Mouse (Mus musculus) urinary bladder, adult 2 months (tissue): Measurements from ENCODE around the gene Gm6401. TPM values are rescaled to one million over a fixed set of nuclear protein-coding genes. Genes with fewer than 3 reads are reported as not detected.
"Not testable (repeated sequence)": the region's sequence is repeated elsewhere in the genome, so short reads cannot be mapped to it uniquely, and the experiment has no call there.

ENCODE experiments used
- DNase-seq: peaks from one replicate; pipeline ENCODE4 v3.0.0; 2022; ENCODE audit warnings: low spot score
- polyA plus RNA-seq: library from polyadenylated mRNA; depleted of rRNA; stranded (reverse); fragments of >200 nt; gene quantifications from 2 replicates; pipeline ENCODE4 v1.2.3, GENCODE M21; 2012; rRNA removed

The Gm6401 gene
- not detected in 2 replicates for polyA plus RNA-seq

DNA sequence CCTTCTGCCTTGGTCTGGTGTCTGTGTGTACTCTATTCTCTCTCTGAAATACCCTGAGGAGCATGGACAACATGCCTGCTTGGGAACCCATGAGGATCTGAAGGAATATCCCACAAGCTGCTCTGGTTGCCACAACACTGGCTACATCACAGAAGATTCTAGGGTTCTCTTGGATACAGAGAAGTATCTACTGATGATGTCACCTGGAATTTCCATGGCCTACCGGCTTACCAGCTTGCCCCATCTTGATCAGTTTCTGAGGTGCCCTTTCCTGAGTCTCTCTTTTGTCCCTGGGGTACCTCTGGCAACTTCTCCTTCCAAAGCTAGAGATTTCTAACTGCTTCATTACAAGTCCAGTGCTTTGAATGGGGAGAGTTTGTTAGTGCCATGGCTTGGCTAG lies at the start of gene Gm6401:
TSS of gene Gm6401 (minus strand) at position 101 of the 400 bp plus-strand sequence.
- not testable (repeated sequence) for DNase-seq

DNA sequence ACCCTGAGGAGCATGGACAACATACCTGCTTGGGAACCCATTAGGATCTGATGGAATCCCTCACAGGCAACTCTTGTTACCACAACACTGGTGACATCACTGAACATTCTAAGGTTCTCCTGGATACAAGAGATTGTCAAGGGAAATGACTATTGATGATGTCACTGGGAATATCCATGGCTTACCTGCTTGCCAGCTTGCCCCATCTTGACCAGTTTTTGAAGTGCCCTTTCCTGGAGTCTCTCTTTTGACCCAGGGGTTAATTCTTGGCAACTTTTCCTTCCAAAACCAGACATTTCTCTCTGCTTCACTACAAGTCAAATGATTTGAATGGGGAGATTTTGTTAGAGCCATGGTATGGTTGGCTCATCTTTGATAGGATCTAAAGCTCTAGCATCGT lies 15.5 kb upstream of the Gm6401 start, which contains the start of gene Gm3543:
TSS of gene Gm3543 (minus strand) at position 101 of the 400 bp plus-strand sequence.
- DNase-seq = not testable (repeated sequence)

DNA sequence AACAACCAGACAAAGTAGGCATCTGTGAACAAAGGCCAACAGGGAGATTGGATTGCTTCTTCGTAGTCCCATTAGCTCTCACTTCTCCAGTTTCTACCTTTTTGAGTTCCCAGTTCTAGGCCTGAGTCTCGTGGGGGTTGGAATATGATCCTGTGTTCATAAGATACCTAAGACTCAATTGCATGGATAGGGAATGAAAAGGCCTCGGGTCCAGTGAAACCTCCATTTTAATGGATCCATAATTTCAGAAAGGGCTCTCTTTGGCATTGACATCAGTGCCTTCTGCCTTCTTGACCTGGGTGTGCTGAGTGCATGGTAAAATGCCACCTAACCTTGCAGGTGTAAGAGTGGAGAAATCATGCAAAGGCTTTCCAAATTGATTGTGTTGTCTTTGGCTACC lies 869 bp upstream of the Gm6401 start:
- DNase-seq = not testable (repeated sequence)

DNA sequence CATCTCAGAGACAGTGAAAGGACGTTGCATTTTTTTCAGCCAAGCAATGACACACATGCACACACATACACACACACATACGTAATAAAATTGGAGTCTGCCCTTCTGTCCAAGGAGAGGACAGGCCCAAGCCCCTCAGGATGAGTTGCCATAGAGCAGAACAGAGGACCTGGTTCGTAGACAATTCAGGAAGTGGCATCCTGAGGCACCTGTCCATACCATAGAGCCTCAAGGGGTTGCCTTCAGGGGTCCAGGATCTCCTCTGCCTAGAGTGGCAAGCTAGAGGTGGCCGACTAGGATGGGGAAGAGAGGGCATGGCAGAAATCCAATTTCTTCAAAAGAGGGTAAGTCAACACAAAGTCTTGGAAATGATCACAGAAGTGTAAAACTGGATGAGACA lies 3.6 kb downstream of the Gm6401 start:
- not testable (repeated sequence) for DNase-seq

DNA sequence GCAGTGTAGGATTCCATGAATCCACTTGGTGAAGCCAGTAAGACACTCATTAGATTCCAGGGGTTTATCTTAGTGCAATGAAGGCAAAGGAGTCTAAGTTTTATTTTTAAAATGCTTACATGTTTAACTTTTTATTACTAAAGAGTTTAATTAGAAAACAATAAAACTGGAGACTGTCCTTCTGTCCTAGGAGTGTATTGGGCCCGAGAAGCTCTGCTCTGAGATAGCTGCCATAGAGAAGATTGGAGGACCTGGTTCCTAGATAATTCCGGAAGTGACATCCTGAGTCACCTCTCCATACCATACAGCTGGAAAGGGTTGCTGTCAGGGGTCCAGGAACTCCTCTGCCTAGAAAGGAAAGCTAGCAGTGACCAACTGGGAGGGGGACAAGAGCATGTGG lies 24.0 kb downstream of the Gm6401 start, which contains the start of gene 1700024B05Rik:
TSS of gene 1700024B05Rik (plus strand) at position 301 of the 400 bp plus-strand sequence.
- not testable (repeated sequence) for DNase-seq

DNA sequence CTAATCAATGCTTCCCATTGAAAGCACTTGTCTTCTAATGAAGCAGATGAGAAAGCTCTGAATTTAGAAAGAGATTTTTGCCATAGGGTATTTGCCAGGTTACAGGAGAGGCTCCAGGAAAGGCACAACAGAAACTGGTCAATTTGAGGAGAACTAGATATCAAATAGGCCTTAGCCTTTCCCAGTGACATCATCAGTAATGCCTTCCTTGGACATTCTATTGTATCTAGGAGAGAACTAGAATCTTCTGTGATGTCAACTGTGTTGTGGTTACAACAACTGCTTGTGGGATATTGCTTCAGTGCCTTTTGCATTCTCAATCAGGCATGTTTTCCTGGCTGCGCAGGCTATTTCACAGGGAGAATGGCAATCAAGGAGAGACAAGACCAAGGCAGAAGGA lies 43.1 kb downstream of the Gm6401 start, which contains the start of gene 1700049E17Rik1:
TSS of gene 1700049E17Rik1 (plus strand) at position 301 of the 400 bp plus-strand sequence.
- not testable (repeated sequence) for DNase-seq

Other genes with a start within 250 kb of the Gm6401 start
- gene Gm7929, start 217.3 kb downstream of the Gm6401 start, polyA plus RNA-seq = not detected in 2 replicates
- not detected in 2 replicates for gene Gm47189, start 195.5 kb downstream of the Gm6401 start, polyA plus RNA-seq
- not detected in 2 replicates for gene Gm7980, start 60.6 kb downstream of the Gm6401 start, polyA plus RNA-seq
- gene 1700049E17Rik1, start 43.0 kb downstream of the Gm6401 start, polyA plus RNA-seq = not detected in 2 replicates
- not detected in 2 replicates for gene 1700024B05Rik, start 23.9 kb downstream of the Gm6401 start, polyA plus RNA-seq
- not detected in 2 replicates for gene Gm3543, start 15.4 kb upstream of the Gm6401 start, polyA plus RNA-seq
- gene Gm7951, start 149.4 kb upstream of the Gm6401 start, polyA plus RNA-seq = not detected in 2 replicates
- gene Gm17027, start 194.7 kb upstream of the Gm6401 start, polyA plus RNA-seq = not detected in 2 replicates
- gene Gm3573, start 222.9 kb upstream of the Gm6401 start, polyA plus RNA-seq = not detected in 2 replicates